Mouse (Mus musculus) kidney, adult 9 months (tissue): ENCODE measurements around the gene Tmod1.

Experiments
- DNase-seq: peaks from one replicate; pipeline ENCODE4 v3.0.0; 2022

The Tmod1 gene

GRCm38 (mm10) chr4:46138287-46139222 is 99.8 kb downstream of the Tmod1 start, which contains the start of the genes Ncbp1 and Tstd2:
Ncbp1 (plus strand) TSS chr4:46138613.
Tstd2 (minus strand) TSS chr4:46138694.
- peak; percentile 95 for DNase-seq

- no peak for DNase-seq
Measured at GRCm38 (mm10) chr4:46144323-46144722, 105.6 kb downstream of the Tmod1 start.

DNA sequence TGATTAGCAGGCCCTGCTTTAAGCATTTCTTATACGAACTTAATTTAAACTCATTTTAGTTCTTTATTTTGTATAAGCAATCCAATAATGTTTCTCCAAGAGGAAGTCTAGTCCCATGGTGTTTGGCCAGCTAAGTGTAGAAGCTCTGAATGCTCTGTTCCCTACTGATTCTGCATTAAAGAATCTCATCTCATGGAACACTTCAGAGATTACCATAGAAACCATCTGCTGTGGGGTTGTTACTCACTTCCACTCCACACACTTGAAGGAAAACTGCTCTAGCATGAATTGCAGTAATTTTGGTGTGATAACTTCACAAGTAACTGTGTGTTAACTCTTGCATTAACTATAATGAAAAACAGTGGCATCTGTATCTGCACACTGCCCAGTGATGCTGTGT is 108.1 kb downstream of the Tmod1 start:
- DNase-seq: no peak

- no peak for DNase-seq
Measured at GRCm38 (mm10) chr4:46151903-46152544, 113.3 kb downstream of the Tmod1 start.

DNA sequence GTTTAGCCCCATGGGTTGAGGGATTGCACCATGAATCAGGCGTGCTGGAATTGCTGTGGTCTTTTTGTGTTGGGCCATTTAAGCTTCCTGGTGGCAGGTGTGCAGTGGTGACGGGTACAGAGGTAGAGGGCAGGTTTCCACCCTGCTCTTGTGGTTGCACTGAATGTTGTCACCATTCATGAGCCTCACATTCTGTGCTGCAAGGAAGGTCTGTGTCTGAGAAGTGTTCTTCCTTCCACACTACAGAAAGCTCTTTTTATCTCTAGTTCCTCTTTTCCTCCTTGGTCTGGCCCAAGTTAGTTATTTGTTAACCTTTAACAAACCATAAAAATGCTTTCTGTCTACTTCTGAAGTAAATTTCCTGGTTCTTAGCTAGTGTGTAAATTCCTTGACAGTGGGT is 125.3 kb downstream of the Tmod1 start:
- DNase-seq: no peak
